Mouse (Mus musculus) effector memory CD4-positive, alpha-beta T cell, adult 7 months (primary cell): Measurements from ENCODE around the gene Spin2-ps6. TPM values are rescaled to one million over a fixed set of nuclear protein-coding genes. Genes with fewer than 3 reads are reported as not detected.

Experiments used
- polyA plus RNA-seq: library from polyadenylated mRNA; unstranded; fragments of 100-300 nt; shearing (Covaris generic); gene quantifications from one replicate; pipeline ENCODE4 v1.2.1, GENCODE M21; 2017

The Spin2-ps6 gene
- polyA plus RNA-seq: not detected

DNA sequence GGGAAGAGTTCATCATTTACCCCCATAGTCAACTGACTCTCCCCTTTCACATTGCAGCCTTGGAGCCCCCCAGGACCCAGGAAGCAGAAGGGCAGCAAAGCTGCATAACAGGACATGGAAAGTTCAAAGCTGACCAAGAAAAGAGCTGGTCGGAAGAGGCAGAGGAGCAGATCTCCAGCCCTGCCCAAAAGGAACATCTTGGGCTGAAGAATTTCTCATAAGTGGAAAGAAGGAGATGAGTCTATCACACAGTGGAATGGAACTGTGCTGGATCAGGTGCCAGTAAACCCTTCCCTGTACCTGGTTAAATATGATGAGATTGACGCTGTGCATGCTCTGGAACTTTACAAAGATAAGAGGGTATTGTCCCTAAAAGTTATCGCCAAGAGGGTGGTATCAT lies at the start of gene Spin2-ps6:
Gene Spin2-ps6 (plus strand): TSS at position 301 of the 400 bp plus-strand sequence.

Other genes starting within 250 kb of the Spin2-ps6 start
- not detected for gene Btbd35f12, start 78.5 kb downstream of the Spin2-ps6 start, polyA plus RNA-seq